Mouse (Mus musculus): ENCODE data around the gene 4933405L10Rik. TPM values are rescaled to one million over a fixed set of nuclear protein-coding genes. Genes with fewer than 3 reads are reported as not detected.
A peak's percentile ranks its signal among the peaks of the same experiment; 100 is the strongest.

The 4933405L10Rik gene
- 0.15 TPM in 1 of 2 replicates, not detected in the other for polyA plus RNA-seq (2014; fragmentation: Nextera tagmentation; extraction: Ambion mirVana)

DNA sequence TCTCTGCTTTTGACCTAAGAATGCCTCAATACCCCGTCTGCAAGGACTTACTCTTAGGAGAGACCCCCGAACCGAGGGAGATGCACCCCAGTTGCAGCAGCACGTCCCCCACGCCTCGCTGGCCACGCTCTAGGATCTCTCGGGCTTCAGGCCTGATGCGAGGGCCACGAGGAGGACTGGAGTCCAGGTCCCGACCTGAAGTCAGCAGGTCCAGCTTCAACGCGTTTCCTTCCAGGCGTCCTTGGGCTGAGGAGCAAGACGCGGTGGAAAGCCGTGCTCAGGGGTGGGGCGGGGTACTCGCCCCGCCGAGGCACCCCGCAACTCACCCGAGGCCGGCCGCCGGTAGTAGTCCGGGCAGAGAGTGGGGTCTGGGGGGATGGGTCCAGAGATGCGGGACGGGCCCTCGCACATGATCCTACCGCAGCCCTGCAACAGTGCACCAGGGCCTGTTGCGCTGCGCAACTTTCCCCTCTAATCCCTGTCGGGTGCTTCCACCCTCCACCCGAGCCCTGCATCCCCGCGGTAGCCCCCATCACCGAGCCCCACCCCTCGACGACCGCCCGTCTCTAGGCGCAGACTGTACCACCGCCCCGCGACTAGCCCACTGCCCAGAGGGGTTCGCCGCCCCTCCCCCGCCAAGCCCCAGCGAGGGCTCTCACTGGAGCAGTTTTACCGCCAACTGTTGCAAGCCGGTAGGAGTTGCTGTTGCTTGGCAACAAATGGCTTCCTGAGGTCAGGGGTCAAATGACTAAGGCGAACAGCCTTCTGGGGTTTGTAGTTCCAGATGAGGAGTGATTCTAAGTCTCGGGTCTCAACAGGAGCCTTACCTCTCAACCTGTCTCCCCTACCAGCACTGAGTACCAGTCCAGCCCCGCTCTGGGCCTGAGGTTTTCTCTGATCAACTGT, at the start of gene 4933405L10Rik, which contains the start of gene Enkd1:
Gene 4933405L10Rik (plus strand): TSS at position 158 of the 906 bp plus-strand sequence.
Gene Enkd1 (minus strand): TSS at position 713 of the 906 bp plus-strand sequence.
- under 1% methylated on average over 49 of the region's 55 CpGs for WGBS

DNA sequence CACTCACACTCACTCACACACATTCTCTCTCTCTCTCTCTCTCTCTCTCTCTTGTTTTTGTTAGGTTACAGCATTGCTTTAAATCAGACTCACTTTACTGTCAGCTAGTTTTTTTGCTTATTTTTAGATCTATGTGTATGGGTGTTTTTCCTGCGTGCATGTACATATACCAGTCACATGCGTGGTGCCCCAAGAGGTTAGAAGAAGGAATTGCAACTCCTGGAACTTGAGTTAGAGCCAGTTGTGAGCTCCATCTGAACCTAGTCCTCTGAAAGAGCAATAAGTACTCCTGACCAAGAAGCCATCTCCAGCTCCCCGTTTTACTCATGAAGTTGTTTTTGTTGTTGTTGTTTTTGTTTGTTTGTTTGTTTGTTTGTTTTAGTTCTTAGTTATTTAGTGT, 46.3 kb upstream of the 4933405L10Rik start:
- no peaks in the 10 kb centered on the region for H3K4me1 ChIP-seq (ENCODE audit: insufficient read depth)
- H3K9me3 ChIP-seq (ENCODE audit: low read depth, low read length): no peaks in the 10 kb centered on the region
- peaks cover 32% of the 10 kb centered on the region for H3K36me3 ChIP-seq (ENCODE audit: insufficient read depth)
- no peak for ATAC-seq (ENCODE audit: insufficient read depth)
- H3K27me3 ChIP-seq (ENCODE audit: insufficient read depth, low read length): no peaks in the 10 kb centered on the region
- DNase-seq: peak; percentile 71
- H3K9ac ChIP-seq: no peak overlapping the region
- TF ChIP-seq CTCF (IDR thresholded peaks at IDR 0.05; ENCODE audit: low read depth): peak; percentile 65
- H3K4me3 ChIP-seq (ENCODE audit: low read depth, low read length): no peak overlapping the region
- no peak overlapping the region for H3K4me2 ChIP-seq
- H3K27ac ChIP-seq (ENCODE audit: low read depth): no peak overlapping the region
- 68% methylated on average over 3 of the region's 3 CpGs for WGBS

More for the DNA sequence above, at the start of gene 4933405L10Rik, which contains the start of gene Enkd1:
- no peaks in the 10 kb centered on the region for H3K9me3 ChIP-seq (ENCODE audit: low read depth, low read length)
- no peaks in the 10 kb centered on the region for H3K27me3 ChIP-seq (ENCODE audit: insufficient read depth, low read length)
- H3K9ac ChIP-seq: peak within 1 kb of the TSS; percentile 75
- H3K4me3 ChIP-seq (ENCODE audit: low read depth, low read length): peak within 1 kb of the TSS; percentile 80
- H3K4me1 ChIP-seq (ENCODE audit: insufficient read depth): peaks cover 4% of the 10 kb centered on the region; the same call in 1 of the 2 replicates
- no peak within 1 kb of the TSS for H3K27ac ChIP-seq (ENCODE audit: low read depth)
- TF ChIP-seq CTCF (IDR thresholded peaks at IDR 0.05; ENCODE audit: low read depth): no peak
- ATAC-seq (ENCODE audit: insufficient read depth) (peak; percentile 91), DNase-seq (peak; percentile 99)
- H3K36me3 ChIP-seq (ENCODE audit: insufficient read depth): peaks cover 18% of the 10 kb centered on the region
- H3K4me2 ChIP-seq: peak within 1 kb of the TSS; percentile 96

DNA sequence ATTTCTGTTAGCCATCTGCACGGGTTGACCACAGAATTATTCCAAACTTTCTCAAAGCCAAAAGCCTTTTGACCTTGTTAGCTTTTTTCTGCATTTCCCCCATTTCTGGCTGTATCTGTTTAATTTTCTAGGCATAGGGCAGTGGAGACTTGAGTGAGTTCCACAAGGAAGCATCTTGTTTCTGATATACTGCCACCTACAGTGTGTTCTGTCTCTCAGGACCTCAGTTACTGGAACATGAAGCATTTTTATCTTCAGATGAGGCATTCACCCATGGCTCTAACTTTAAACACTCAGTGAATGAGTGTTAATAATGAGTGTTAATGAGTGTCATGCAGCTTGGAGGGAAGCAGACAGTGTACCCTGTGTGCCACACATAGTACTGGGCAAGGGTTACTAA, 29.6 kb upstream of the 4933405L10Rik start:
- Histone ChIP-seq H3K27ac (ENCODE audit: low read depth) (no peak overlapping the region), H3K4me3 (ENCODE audit: low read depth, low read length) (no peak overlapping the region), H3K27me3 (ENCODE audit: insufficient read depth, low read length) (no peaks in the 10 kb centered on the region), H3K4me1 (ENCODE audit: insufficient read depth) (no peaks in the 10 kb centered on the region), H3K9ac (no peak overlapping the region), H3K9me3 (ENCODE audit: low read depth, low read length) (no peaks in the 10 kb centered on the region), H3K36me3 (ENCODE audit: insufficient read depth) (peaks cover 90% of the 10 kb centered on the region), H3K4me2 (no peak overlapping the region)
- 76% methylated on average over 1 of the region's 1 CpGs for WGBS
- ATAC-seq (ENCODE audit: insufficient read depth): no peak
- peak; percentile 24; the same call in 1 of the 2 replicates for TF ChIP-seq CTCF (IDR thresholded peaks at IDR 0.05; ENCODE audit: low read depth)
- no peak for DNase-seq

DNA sequence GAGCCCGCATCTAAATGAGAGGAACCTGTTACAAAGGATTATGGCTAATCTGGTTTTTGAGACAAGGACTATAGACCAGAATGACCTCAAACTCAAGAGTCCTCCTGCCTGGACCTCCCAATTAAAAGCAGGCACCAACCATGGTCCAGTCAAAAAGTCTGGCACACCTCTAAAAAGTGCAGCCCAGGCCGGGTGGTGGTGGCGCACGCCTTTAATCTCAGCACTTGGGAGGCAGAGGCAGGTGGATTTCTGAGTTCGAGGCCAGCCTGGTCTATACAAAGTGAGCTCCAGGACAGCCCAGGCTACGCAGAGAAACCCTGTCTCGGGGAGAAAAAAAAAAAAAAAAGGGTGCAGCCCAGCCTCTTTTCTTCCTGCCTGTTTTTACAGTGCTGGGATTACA, 22.1 kb upstream of the 4933405L10Rik start:
- H3K27me3 ChIP-seq (ENCODE audit: insufficient read depth, low read length): no peaks in the 10 kb centered on the region
- DNase-seq (no peak), ATAC-seq (ENCODE audit: insufficient read depth) (no peak)
- H3K27ac ChIP-seq (ENCODE audit: low read depth): no peak overlapping the region
- 0 out of 2 replicates have a peak overlapping the region, but pooled peaks have one; percentile 5 for H3K9ac ChIP-seq
- no peak overlapping the region for H3K4me3 ChIP-seq (ENCODE audit: low read depth, low read length)
- no peaks in the 10 kb centered on the region for H3K9me3 ChIP-seq (ENCODE audit: low read depth, low read length)
- TF ChIP-seq CTCF (IDR thresholded peaks at IDR 0.05; ENCODE audit: low read depth): no peak
- H3K36me3 ChIP-seq (ENCODE audit: insufficient read depth): peaks cover 41% of the 10 kb centered on the region
- H3K4me2 ChIP-seq: peak overlapping the region; percentile 46
- H3K4me1 ChIP-seq (ENCODE audit: insufficient read depth): no peaks in the 10 kb centered on the region
- WGBS: 79% methylated on average over 7 of the region's 7 CpGs

DNA sequence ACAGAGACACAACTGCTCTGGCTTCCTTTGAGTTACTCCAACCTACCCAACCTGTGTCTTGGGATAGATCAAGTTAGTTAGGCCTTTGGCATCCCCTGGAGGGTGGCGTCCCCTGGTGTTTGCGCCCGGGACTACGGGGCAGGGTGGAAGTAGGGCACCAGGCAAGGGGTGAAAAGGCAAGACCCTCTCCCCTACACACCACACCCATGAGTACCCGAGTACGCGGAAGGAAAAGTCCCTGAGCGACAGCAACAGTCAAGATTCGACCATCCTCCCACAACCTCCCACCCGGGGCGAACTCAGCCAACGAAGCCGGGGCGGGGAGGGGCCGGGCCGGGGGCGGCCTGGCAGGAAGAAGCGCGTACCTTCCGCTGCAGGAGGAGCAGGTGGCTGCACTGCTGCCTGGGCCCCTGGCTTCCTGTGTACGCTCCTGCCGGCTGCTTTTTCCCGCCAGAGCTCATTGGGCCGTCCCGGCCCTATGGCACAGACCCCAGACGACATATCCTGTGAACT, 21.6 kb upstream of the 4933405L10Rik start, which contains the start of gene Carmil2:
Gene Carmil2 (plus strand): TSS at position 479 of the 513 bp plus-strand sequence.
- ATAC-seq (ENCODE audit: insufficient read depth) (peak; percentile 64), DNase-seq (peak; percentile 59)
- Histone ChIP-seq H3K4me2 (peak within 1 kb of the TSS; percentile 46), H3K9me3 (ENCODE audit: low read depth, low read length) (no peaks in the 10 kb centered on the region), H3K27me3 (ENCODE audit: insufficient read depth, low read length) (no peaks in the 10 kb centered on the region), H3K4me3 (ENCODE audit: low read depth, low read length) (no peak within 1 kb of the TSS), H3K4me1 (ENCODE audit: insufficient read depth) (no peaks in the 10 kb centered on the region), H3K27ac (ENCODE audit: low read depth) (no peak within 1 kb of the TSS), H3K36me3 (ENCODE audit: insufficient read depth) (peaks cover 36% of the 10 kb centered on the region), H3K9ac (0 out of 2 replicates have a peak within 1 kb of the TSS, but pooled peaks have one; percentile 5)
- TF ChIP-seq CTCF (IDR thresholded peaks at IDR 0.05; ENCODE audit: low read depth): peak; percentile 80
- 8% methylated on average over 26 of the region's 26 CpGs for WGBS

DNA sequence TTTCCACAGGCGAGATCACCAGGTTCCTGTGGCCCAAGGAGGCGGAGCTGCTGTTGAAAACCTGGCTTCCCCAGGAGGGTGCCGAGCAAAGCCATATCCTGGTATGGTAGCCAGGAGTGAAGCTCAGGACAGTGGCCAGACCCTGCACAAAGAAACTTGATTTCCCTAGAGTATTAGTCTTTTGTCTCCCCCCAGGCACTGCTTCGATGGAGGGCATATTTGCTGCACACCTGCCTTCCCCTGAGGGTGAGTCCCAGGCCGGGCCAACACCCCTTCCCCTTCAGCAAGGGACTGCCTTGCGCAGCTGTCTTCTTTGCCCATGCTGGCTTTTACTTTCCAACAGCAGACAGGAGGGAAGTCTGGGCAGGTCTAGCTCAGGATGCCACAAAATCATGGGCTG, 20.9 kb upstream of the 4933405L10Rik start:
- Histone ChIP-seq H3K4me3 (ENCODE audit: low read depth, low read length) (no peak overlapping the region), H3K4me2 (0 out of 2 replicates have a peak overlapping the region, but pooled peaks have one; percentile 46), H3K9ac (no peak overlapping the region), H3K27ac (ENCODE audit: low read depth) (no peak overlapping the region), H3K9me3 (ENCODE audit: low read depth, low read length) (no peaks in the 10 kb centered on the region), H3K4me1 (ENCODE audit: insufficient read depth) (no peaks in the 10 kb centered on the region), H3K36me3 (ENCODE audit: insufficient read depth) (peaks cover 29% of the 10 kb centered on the region), H3K27me3 (ENCODE audit: insufficient read depth, low read length) (no peaks in the 10 kb centered on the region)
- no peak for TF ChIP-seq CTCF (IDR thresholded peaks at IDR 0.05; ENCODE audit: low read depth)
- ATAC-seq (ENCODE audit: insufficient read depth) (no peak), DNase-seq (no peak)
- 64% methylated on average over 6 of the region's 6 CpGs for WGBS

DNA sequence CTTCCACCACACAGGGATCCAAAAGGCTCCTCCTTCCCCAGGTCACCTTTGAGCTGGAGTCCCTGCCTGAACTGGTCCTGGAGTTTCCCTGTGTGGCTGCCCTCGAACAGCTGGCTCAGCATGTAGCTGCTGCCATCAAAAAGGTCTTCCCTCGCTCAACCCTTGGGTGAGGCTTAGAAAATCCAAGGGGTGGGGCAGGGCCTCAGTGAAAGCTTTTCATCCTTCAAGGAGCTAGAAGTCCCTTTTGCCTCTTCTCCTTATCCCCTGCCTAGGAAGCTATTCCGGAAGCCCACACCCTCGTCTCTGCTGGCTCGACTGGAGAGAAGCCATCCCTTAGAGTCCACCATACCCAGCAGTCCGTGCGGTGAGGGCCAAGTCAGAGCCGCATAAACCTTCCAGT, 19.9 kb upstream of the 4933405L10Rik start:
- no peak for TF ChIP-seq CTCF (IDR thresholded peaks at IDR 0.05; ENCODE audit: low read depth)

More for the DNA sequence above, 19.9 kb upstream of the 4933405L10Rik start:
- Histone ChIP-seq H3K9ac (no peak overlapping the region), H3K27me3 (ENCODE audit: insufficient read depth, low read length) (no peaks in the 10 kb centered on the region), H3K4me3 (ENCODE audit: low read depth, low read length) (no peak overlapping the region), H3K9me3 (ENCODE audit: low read depth, low read length) (no peaks in the 10 kb centered on the region), H3K36me3 (ENCODE audit: insufficient read depth) (peaks cover 19% of the 10 kb centered on the region), H3K4me1 (ENCODE audit: insufficient read depth) (no peaks in the 10 kb centered on the region), H3K4me2 (no peak overlapping the region), H3K27ac (ENCODE audit: low read depth) (no peak overlapping the region)
- DNase-seq: no peak
- 49% methylated on average over 8 of the region's 8 CpGs for WGBS
- no peak for ATAC-seq (ENCODE audit: insufficient read depth)

Measured in lung, embryonic 14.5 days (tissue).